Mouse (Mus musculus) Patski (cell line): Measurements from ENCODE around the gene Ifnar2. TPM values are rescaled to one million over a fixed set of nuclear protein-coding genes. Genes with fewer than 3 reads are reported as not detected.
"Not testable (repeated sequence)": the region's sequence is repeated elsewhere in the genome, so short reads cannot be mapped to it uniquely, and the experiment has no call there.

Experiments
- ATAC-seq: fragments of 100-300 bp; one replicate; pipeline ENCODE4 v1.8.0; 2021
- CTCF ChIA-PET: fragments of 350-600 bp; sonication (Branson Sonifier 250); formaldehyde crosslinking; loops from one replicate; lab custom pipeline; 2022; ENCODE audit warnings: inconsistent platforms; lab: Charles Lee
- POLR2A ChIA-PET: fragments of 350-600 bp; sonication (Branson Sonifier 250); formaldehyde crosslinking; loops from one replicate; lab custom pipeline; 2022; ENCODE audit warnings: antibody characterized with exemption, inconsistent platforms; lab: Charles Lee
- DNase-seq: peaks from one replicate; pipeline ENCODE4 v3.0.0-alpha.2; 2011; ENCODE audit warnings: low read depth, low spot score
- H3K27me3 ChIP-seq: fragments of 371-371 bp; one replicate; pipeline ENCODE4 v1.5.1; 2021
- CTCF ChIP-seq: fragments of 100-300 bp; IDR thresholded peaks from one replicate; pipeline ENCODE4 v1.5.1; 2021
- in situ Hi-C: fragments of 300-500 bp; cut with MboI; formaldehyde crosslinking; loops from 3 replicates; pipeline ENCODE4 v1.11.1; 2018; ENCODE audit warnings: low pct_unique_long_range_greater_than_20kb, mixed read lengths
- polyA plus RNA-seq: library from polyadenylated mRNA; unstranded; gene quantifications from one replicate; pipeline ENCODE4 v1.2.3, GENCODE M21; 2021

Ifnar2 gene
- polyA plus RNA-seq, 1 experiment from 2014 or later, result 97.8 TPM

DNA sequence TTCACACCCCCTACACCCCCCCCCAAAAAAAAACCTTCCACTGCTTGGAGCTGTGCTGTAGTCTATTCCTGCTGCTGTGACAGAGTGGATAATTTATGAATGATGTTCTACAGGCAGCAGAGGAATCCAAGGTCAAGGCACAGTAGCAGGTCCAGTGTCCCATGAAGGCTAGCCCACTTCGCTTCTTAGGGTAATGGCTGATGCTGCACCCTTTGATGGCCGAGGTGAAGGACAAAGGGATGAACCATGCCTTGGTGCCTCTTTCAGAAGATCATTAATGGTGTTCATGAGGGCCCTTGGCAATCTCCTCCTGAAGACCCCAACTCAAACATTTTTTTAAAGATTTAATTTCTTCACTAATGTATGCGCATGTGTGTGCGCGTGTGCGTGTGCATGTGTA lies 43.8 kb downstream of the Ifnar2 start:
- POLR2A ChIA-PET, result interaction anchor here (0.6 kb wide), 1 partner anchor 73 kb away, joined by 4 read pairs; no protein-coding TSS in a partner anchor
- H3K27me3 ChIP-seq, result no peaks in the 10 kb centered on the region

DNA sequence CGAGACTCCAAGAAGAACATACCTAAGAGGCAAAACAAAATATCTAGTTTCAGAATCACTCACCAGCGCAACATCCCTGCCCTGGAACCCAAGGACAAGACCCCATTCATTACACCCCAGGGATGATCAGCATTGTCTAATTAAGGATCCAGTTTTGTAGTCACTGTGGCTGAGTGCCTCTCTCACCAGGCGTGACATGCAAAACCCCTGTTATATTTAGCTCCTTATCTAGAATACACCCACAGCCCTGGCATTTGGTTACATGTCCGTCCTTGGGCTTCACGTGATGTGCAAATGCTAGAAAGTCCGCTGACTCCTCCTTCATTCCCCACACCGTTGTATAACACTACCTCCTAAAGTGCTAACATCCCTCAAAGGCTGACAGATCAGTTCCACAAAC lies 44.4 kb downstream of the Ifnar2 start:
- CTCF ChIA-PET, result no interaction called here
- TF ChIP-seq CTCF, result no peak
- no peaks in the 10 kb centered on the region for H3K27me3 ChIP-seq
- ATAC-seq, result no peak
- POLR2A ChIA-PET, result interaction anchor here (0.6 kb wide), 1 partner anchor 73 kb away, joined by 4 read pairs; no protein-coding TSS in a partner anchor
- DNase-seq, result no peak
- in situ Hi-C loops, result no loop called here

More for the DNA sequence above, 43.8 kb downstream of the Ifnar2 start:
- CTCF ChIA-PET, result no interaction called here
- in situ Hi-C loops, result no loop called here
- DNase-seq (no peak), ATAC-seq (no peak)
- TF ChIP-seq CTCF, result no peak

DNA sequence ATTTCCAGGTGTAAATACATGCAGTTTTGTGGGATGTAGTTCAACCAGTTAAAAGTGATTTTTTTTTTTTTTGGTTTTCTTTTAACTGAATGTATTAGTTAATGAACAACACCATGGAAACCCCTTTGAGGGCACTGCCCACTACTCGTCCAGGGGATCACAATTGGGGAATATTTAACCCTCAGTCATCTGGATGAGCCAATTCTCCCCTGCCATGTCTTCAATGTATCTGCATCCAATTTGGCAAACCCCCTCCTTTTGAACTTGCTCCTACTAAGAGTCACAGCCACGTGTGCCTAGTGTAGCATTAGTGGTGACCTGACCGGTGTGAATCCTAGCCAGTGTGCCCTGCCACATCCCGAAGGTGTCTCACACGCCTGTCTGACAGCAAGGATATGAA lies 45.9 kb downstream of the Ifnar2 start:
- in situ Hi-C loops, result no loop called here
- ChIA-PET CTCF (no interaction called here), POLR2A (no interaction called here)
- H3K27me3 ChIP-seq, result no peaks in the 10 kb centered on the region
- DNase-seq (no peak), ATAC-seq (no peak)
- TF ChIP-seq CTCF, result no peak

DNA sequence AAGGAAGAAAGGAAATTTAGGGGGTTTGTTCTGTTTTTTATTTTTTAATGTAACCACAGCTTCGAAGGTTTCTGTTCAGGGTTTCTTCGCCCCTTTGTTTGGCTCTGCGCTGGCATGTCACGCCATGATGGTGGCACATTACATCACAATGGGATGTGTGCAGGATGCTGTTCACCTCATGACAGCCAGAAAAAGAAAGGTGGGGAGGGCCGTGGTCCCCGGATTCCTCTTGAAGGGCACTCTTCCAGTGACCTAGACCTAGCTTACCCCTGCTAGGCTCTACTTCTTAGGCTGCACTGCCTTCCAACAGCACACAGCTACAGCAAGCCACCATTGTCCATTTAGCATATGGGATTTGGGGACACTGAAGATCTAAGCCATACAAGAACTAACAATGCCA lies 53.2 kb downstream of the Ifnar2 start:
- TF ChIP-seq CTCF, result no peak
- in situ Hi-C loops, result no loop called here
- CTCF ChIA-PET, result no interaction called here
- no peak for ATAC-seq
- H3K27me3 ChIP-seq, result no peaks in the 10 kb centered on the region
- DNase-seq, result no peak
- POLR2A ChIA-PET, result no interaction called here

DNA sequence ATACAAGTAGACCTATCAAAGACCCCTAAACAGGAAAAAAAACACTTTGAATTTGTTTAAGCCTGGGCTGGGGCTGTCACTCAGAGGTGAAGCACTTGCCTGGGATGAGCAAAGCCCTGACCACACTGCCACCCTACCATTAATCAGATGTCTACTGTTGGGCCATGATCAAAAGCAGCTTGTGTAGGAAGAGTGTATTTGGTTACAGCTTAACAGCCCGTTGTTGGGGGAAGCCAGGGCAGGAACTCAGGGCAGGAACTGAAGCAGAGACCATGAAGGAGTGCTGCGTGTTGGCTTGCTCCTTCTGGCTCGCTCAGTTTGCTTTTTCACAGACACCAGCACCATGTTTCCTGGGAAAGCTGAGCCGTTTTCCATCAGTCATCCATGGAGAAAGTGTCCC lies 54.0 kb downstream of the Ifnar2 start:
- H3K27me3 ChIP-seq, result no peaks in the 10 kb centered on the region
- ChIA-PET POLR2A (interaction anchor here (1.3 kb wide), 1 partner anchor 16 kb away, joined by 3 read pairs; no protein-coding TSS in a partner anchor), CTCF (no interaction called here)
- no peak for DNase-seq
- no peak for TF ChIP-seq CTCF
- in situ Hi-C loops, result no loop called here
- no peak for ATAC-seq

DNA sequence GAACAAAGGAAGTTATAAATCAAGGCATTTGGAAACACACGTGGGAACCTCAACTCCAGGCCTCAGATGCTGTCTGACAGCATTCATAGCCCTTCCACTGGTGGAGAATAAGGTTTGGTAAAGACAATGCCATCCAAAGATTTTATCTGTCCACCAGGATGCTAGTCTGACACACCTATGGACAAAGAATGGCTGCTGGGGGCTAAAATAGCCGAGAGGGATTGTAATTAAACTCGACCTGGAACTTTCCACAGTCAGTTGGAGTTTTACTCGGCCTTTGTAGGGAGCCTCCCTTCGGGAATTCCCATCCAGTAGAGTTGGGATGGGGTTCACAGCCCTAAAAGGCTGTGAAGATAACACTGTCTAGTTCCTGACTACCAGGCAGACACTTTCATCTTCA lies 54.9 kb downstream of the Ifnar2 start:
- no peak for ATAC-seq
- POLR2A ChIA-PET, result interaction anchor here (1.3 kb wide), 1 partner anchor 17 kb away, joined by 3 read pairs; no protein-coding TSS in a partner anchor
- CTCF ChIA-PET, result no interaction called here
- H3K27me3 ChIP-seq, result no peaks in the 10 kb centered on the region
- TF ChIP-seq CTCF, result no peak
- no peak for DNase-seq
- in situ Hi-C loops, result no loop called here

DNA sequence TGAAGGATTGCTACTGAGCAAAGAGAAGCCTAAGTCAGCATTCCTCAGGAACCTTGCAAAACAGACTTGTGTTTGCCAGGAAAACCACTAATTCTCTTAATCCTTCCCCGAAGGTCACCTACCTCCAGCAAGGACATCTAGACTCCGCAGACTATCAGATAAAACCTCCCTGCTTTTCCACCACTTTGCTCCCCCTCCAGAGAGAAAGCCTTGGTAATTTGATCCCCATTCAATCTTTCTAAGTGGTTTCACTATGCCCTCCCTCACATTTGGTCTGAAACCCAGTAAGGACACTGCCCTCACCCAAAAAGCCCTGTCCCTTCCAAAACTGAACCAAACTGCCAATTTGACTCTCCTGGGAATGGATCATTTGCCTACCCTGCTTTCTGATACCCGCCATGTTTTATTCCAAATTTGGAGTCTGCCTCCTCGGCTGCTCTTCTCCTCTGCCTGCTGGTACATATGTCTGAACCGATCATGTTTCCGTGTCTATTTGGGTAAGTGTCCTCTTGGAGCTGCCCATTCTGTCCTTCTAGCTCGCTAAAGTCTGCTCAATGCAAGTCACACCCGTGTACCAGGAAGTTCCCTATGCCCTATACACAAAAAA lies 55.8 kb downstream of the Ifnar2 start:
- in situ Hi-C loops, result no loop called here
- no peak for DNase-seq
- CTCF ChIA-PET, result no interaction called here
- ATAC-seq, result no peak
- POLR2A ChIA-PET, result interaction anchor here (0.6 kb wide), 1 partner anchor 19 kb away, joined by 3 read pairs; no protein-coding TSS in a partner anchor
- no peak for TF ChIP-seq CTCF
- H3K27me3 ChIP-seq, result no peaks in the 10 kb centered on the region

DNA sequence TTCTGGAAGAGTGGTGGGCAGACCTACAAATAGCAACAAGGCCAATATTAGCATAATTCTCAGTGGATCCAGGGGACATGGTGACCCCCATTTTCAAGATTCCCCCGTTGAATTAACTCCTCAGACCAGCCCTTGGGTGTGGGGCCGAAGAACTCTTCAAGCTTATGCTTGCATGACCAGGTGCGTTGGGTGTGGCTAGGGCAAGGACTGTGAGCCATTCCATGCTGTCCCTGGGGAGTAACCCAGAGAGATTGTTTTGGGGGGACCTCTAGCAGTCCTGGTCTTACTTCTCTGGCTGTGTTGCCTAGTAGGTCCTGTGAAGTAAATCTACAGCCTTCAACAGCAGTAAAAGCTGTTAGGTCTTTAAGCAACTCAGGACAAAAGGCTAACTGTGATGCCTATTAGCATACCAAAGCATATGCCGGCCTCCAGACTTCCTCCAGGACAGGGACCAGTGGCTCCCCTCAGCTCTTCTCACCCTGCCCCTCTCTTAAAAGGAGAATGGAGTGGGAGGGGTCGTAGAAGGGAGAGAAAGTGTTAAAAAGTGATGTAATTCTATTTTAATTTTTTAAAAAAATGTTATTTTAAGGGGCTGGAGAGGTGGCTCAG lies 60.2 kb downstream of the Ifnar2 start:
- TF ChIP-seq CTCF, result no peak
- DNase-seq (no peak), ATAC-seq (no peak)
- in situ Hi-C loops, result no loop called here
- ChIA-PET CTCF (interaction anchor here (1.3 kb wide), 1 partner anchor 8 kb away, joined by 4 read pairs; no protein-coding TSS in a partner anchor), POLR2A (no interaction called here)
- no peaks in the 10 kb centered on the region for H3K27me3 ChIP-seq

DNA sequence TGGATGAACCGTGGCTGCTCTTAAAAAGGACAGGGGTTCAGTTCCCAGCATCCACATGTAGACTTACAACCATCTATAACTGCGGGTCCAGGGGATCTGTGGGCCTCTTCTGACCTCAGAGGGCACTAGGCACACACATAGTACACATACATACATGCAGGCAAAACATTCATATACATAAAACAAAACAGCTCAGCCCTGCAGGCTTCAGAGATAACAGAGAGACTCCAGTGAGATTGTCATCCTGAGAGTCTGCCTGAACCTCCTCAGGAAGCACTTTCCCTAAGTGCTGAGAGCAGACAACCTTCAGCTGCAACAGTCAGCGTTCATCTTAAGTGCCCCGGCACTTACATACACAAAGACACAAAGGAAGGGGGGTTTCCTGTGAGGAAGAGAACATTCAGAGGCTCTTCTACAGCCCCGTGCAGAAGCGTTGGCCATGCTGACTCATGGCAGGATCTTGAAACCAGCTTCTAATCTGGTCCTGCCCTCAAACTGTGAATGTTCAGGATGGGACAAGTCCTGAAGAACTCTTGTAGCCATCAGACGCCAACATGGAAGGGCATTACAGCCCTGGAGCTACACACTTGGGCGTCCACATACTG lies 60.8 kb downstream of the Ifnar2 start:
- in situ Hi-C loops, result no loop called here
- no peaks in the 10 kb centered on the region for H3K27me3 ChIP-seq
- DNase-seq (no peak), ATAC-seq (no peak)
- POLR2A ChIA-PET, result no interaction called here
- no peak for TF ChIP-seq CTCF
- CTCF ChIA-PET, result no interaction called here

DNA sequence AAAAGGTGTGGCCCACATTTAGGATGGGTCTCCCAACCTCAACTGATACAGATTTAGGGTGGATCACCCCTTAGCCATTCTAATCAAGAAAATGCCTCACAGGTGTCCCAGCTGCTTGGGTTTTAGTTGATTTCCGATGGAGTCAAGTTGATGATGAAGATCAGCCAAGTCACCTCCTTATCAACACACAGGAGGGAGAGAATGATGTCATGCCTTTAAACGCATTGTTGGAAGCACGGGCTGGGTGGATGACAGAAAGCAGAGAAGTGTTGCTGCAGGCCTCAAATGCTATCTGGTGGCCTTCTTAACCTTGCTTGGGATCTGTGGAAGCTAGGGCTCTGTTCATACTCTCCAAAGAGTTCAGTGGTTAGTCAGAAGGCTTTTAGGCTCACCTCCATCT lies 61.5 kb downstream of the Ifnar2 start:
- no peak for ATAC-seq
- ChIA-PET CTCF (interaction anchor here (0.9 kb wide), 1 partner anchor 18 kb away, joined by 3 read pairs; no protein-coding TSS in a partner anchor), POLR2A (no interaction called here)
- no peaks in the 10 kb centered on the region for H3K27me3 ChIP-seq
- no peak for DNase-seq
- TF ChIP-seq CTCF, result no peak
- in situ Hi-C loops, result no loop called here

DNA sequence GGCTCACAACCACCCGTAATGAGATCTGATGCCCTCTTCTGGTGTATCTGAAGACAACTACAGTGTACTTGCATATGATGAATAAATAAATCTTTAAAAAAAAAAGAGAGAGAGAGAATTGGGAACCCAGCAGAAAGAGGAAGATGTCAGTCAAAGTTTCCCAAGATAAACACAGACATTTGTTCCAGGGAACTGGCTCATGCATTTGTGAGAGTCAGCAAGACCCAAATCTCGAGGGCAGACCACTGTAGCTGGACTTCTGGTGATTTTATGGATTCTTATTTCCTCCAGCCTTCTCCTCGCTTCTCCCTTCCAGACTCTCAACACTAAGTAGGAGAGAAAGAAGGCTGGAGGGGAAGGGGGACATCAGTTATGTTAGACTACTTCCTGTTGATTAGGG lies 65.5 kb downstream of the Ifnar2 start:
- CTCF ChIA-PET, result no interaction called here
- POLR2A ChIA-PET, result no interaction called here
- TF ChIP-seq CTCF, result no peak
- no peaks in the 10 kb centered on the region for H3K27me3 ChIP-seq
- no peak for DNase-seq
- ATAC-seq, result no peak
- in situ Hi-C loops, result no loop called here

DNA sequence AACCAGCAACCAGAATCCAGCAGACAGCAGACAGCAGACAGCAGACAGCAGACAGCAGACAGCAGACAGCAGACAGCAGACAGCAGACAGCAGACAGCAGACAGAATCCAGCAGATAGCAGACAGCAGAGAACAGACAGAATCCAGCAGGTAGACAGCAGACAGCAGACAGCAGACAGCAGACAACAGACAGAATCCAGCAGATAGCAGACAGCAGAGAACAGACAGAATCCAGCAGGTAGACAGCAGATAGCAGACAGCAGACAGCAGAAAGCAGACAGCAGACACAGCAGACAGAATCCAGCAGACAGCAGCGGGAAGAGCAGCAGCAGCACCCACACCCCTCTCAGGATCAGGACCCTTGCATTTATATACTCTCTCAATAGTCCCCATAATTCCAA lies 66.0 kb downstream of the Ifnar2 start:
- DNase-seq, POLR2A ChIA-PET, in situ Hi-C loops, ATAC-seq, CTCF ChIA-PET, H3K27me3 ChIP-seq: not testable (repeated sequence)
